8 mouse cellular contexts compared by ENCODE assay signal in the genomic region with DNA sequence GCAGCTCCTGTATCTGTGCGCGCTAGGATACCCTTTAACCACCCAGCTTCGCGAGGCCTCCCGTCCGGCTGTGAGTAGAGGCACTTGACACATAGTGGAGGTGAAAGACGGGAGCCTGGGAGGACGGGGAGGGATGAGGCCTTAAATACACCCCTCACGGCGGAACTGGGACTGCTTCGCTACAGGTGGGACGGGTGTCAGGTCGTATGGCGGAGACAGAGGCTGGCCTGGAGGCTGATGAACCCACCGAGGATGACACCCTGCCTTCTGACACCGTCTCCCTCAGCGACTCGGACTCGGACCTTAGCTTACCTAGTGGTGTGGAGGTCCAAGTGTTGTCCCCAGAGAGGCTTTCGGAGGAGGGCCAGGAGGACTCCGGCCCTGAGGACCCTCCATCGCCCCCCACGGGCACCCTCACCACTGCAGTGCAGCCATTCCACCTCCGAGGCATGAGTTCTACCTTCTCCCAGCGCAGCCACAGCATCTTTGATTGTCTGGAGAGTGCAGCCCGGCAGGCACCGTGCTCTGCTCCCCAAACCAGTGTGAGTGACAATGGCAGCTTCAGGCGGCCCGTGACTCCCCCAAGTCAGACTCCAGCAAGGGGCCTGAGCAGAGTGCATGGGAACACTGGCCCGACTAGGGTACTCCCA. TPM values are rescaled to one million over a fixed set of nuclear protein-coding genes. Genes with fewer than 3 reads are reported as not detected.
DNase-seq lines count a peak whose midpoint lies in the region; ATAC-seq and TF ChIP-seq lines count a peak whose summit lies in the region.

No protein-coding gene starts in this region.

- peak overlapping the region; percentile 96 for H3K27ac ChIP-seq in kidney, embryonic 14.5 days (ENCODE audit: low read depth, low read length)
- peak overlapping the region; percentile 91 for H3K27ac ChIP-seq in forebrain, embryonic 10.5 days
- H3K27ac ChIP-seq in kidney, postnatal 0 days, result peak overlapping the region; percentile 86
- H3K27ac ChIP-seq in midbrain, embryonic 13.5 days, result peak overlapping the region; percentile 88

- no peaks in the 10 kb centered on the region for H3K9me3 ChIP-seq in kidney, embryonic 14.5 days (ENCODE audit: control insufficient read depth, low read length)
- H3K9me3 ChIP-seq in forebrain, embryonic 10.5 days, result no peaks in the 10 kb centered on the region
- H3K9me3 ChIP-seq in kidney, postnatal 0 days (replicated peaks; ENCODE audit: low read length), result no peaks in the 10 kb centered on the region
- H3K9me3 ChIP-seq in midbrain, embryonic 13.5 days, result no peaks in the 10 kb centered on the region

- H3K27me3 ChIP-seq in kidney, embryonic 14.5 days (ENCODE audit: control insufficient read depth, insufficient read depth, low read length), result no peaks in the 10 kb centered on the region
- H3K27me3 ChIP-seq in forebrain, embryonic 10.5 days (ENCODE audit: poor library complexity, severe bottlenecking), result no peaks in the 10 kb centered on the region
- no peaks in the 10 kb centered on the region for H3K27me3 ChIP-seq in kidney, postnatal 0 days (ENCODE audit: insufficient read depth, low read length)
- H3K27me3 ChIP-seq in midbrain, embryonic 13.5 days, result no peaks in the 10 kb centered on the region

- 12% methylated on average over 30 of the region's 30 CpGs for WGBS in kidney, embryonic 14.5 days
- 14% methylated on average over 30 of the region's 30 CpGs for WGBS in forebrain, embryonic 10.5 days
- 8% methylated on average over 30 of the region's 30 CpGs for WGBS in kidney, postnatal 0 days
- WGBS in midbrain, embryonic 13.5 days, result 10% methylated on average over 30 of the region's 30 CpGs

- H3K4me2 ChIP-seq in kidney, embryonic 14.5 days (replicated peaks; ENCODE audit: low read depth, low read length), result peak overlapping the region; percentile 93
- peak overlapping the region; percentile 89 for H3K4me2 ChIP-seq in kidney, postnatal 0 days (ENCODE audit: low read length)
- peak overlapping the region; percentile 100 for H3K4me2 ChIP-seq in midbrain, embryonic 13.5 days (replicated peaks)

- peaks cover 9% of the 10 kb centered on the region for H3K4me1 ChIP-seq in kidney, embryonic 14.5 days (ENCODE audit: control insufficient read depth, insufficient read depth, low read length)
- H3K4me1 ChIP-seq in forebrain, embryonic 10.5 days, result peaks cover 32% of the 10 kb centered on the region
- peaks cover 12% of the 10 kb centered on the region for H3K4me1 ChIP-seq in kidney, postnatal 0 days (replicated peaks; ENCODE audit: insufficient read depth, low read length)
- H3K4me1 ChIP-seq in midbrain, embryonic 13.5 days (replicated peaks), result peaks cover 29% of the 10 kb centered on the region

- no peak for DNase-seq in kidney, adult 9 months
- peak; percentile 12 for DNase-seq in R1 (ENCODE audit: low read depth, low spot score)
- DNase-seq in forebrain, embryonic 10.5 days (ENCODE audit: extremely low spot score, low spot score), result no peak
- peak; percentile 43 for DNase-seq in kidney, postnatal 0 days (ENCODE audit: low spot score)
- no peak for DNase-seq in yolk sac, embryonic 10.5 days (ENCODE audit: low spot score)
- no peak for DNase-seq in urinary bladder, postnatal 10 days (ENCODE audit: low spot score)

- no peak; the same call in 1 of the 2 replicates for ATAC-seq in kidney, embryonic 14.5 days (ENCODE audit: low FRiP score, low TSS enrichment)
- no peak for ATAC-seq in kidney, postnatal 0 days (replicated peaks; ENCODE audit: low FRiP score, low read depth)
- ATAC-seq in midbrain, embryonic 13.5 days, result no peak

- H3K9ac ChIP-seq in kidney, embryonic 14.5 days (ENCODE audit: low read depth, low read length), result peak overlapping the region; percentile 88
- peak overlapping the region; percentile 74 for H3K9ac ChIP-seq in kidney, postnatal 0 days (ENCODE audit: low read depth, low read length)
- H3K9ac ChIP-seq in midbrain, embryonic 13.5 days (replicated peaks), result peak overlapping the region; percentile 93

- peaks cover 42% of the 10 kb centered on the region for H3K36me3 ChIP-seq in kidney, embryonic 14.5 days (ENCODE audit: control insufficient read depth, insufficient read depth, low read length)
- peaks cover 53% of the 10 kb centered on the region for H3K36me3 ChIP-seq in forebrain, embryonic 10.5 days (replicated peaks)
- H3K36me3 ChIP-seq in kidney, postnatal 0 days (ENCODE audit: insufficient read depth, low read length), result peaks cover 31% of the 10 kb centered on the region
- peaks cover 31% of the 10 kb centered on the region for H3K36me3 ChIP-seq in midbrain, embryonic 13.5 days

- H3K4me3 ChIP-seq in kidney, embryonic 14.5 days (ENCODE audit: low read length), result peak overlapping the region; percentile 89
- H3K4me3 ChIP-seq in forebrain, embryonic 10.5 days, result peak overlapping the region; percentile 72
- peak overlapping the region; percentile 57 for H3K4me3 ChIP-seq in kidney, postnatal 0 days (replicated peaks; ENCODE audit: low read depth, low read length)
- peak overlapping the region; percentile 91 for H3K4me3 ChIP-seq in midbrain, embryonic 13.5 days (replicated peaks)

- no peak for TF ChIP-seq CTCF in kidney, postnatal 0 days (IDR thresholded peaks at IDR 0.05; ENCODE audit: low read depth)

RNA-seq across cellular contexts. Expression of gene Tssc4, which starts 0.8 kb away (rescaled TPM):
- 74.4 and 95.1 TPM in 2 replicates for polyA plus RNA-seq in kidney, embryonic 14.5 days (2014; fragmentation: Nextera tagmentation; extraction: Ambion mirVana)
- polyA plus RNA-seq in forebrain, embryonic 10.5 days (2016; fragmentation: Nextera tagmentation; extraction: Ambion mirVana), result 131 and 132 TPM in 2 replicates
- 69.1 and 72.3 TPM in 2 replicates for polyA plus RNA-seq in kidney, postnatal 0 days (2015; fragmentation: Nextera tagmentation; extraction: Ambion mirVana)
- polyA plus RNA-seq in midbrain, embryonic 13.5 days (2015; fragmentation: Nextera tagmentation; extraction: Ambion mirVana), result 102 and 104 TPM in 2 replicates

RNA-seq across cellular contexts. Expression of gene Cd81, which starts 17.3 kb away (rescaled TPM):
- polyA plus RNA-seq in kidney, embryonic 14.5 days (2014; fragmentation: Nextera tagmentation; extraction: Ambion mirVana), result 477 and 494 TPM in 2 replicates
- polyA plus RNA-seq in forebrain, embryonic 10.5 days (2016; fragmentation: Nextera tagmentation; extraction: Ambion mirVana), result 225 and 250 TPM in 2 replicates
- polyA plus RNA-seq in kidney, postnatal 0 days (2015; fragmentation: Nextera tagmentation; extraction: Ambion mirVana), result 621 and 647 TPM in 2 replicates
- polyA plus RNA-seq in midbrain, embryonic 13.5 days (2015; fragmentation: Nextera tagmentation; extraction: Ambion mirVana), result 248 and 257 TPM in 2 replicates

RNA-seq across cellular contexts. Expression of gene Trpm5, which starts 24.6 kb away (rescaled TPM):
- polyA plus RNA-seq in kidney, embryonic 14.5 days (2014; fragmentation: Nextera tagmentation; extraction: Ambion mirVana), result 4.4 and 4.9 TPM in 2 replicates
- 0.36 and 0.90 TPM in 2 replicates for polyA plus RNA-seq in forebrain, embryonic 10.5 days (2016; fragmentation: Nextera tagmentation; extraction: Ambion mirVana)
- 3.4 and 3.9 TPM in 2 replicates for polyA plus RNA-seq in kidney, postnatal 0 days (2015; fragmentation: Nextera tagmentation; extraction: Ambion mirVana)
- polyA plus RNA-seq in midbrain, embryonic 13.5 days (2015; fragmentation: Nextera tagmentation; extraction: Ambion mirVana), result 0.95 and 1.2 TPM in 2 replicates

RNA-seq across cellular contexts. Expression of gene Kcnq1, which starts 36.3 kb away (rescaled TPM):
- polyA plus RNA-seq in kidney, embryonic 14.5 days (2014; fragmentation: Nextera tagmentation; extraction: Ambion mirVana), result 4.0 and 5.4 TPM in 2 replicates
- polyA plus RNA-seq in forebrain, embryonic 10.5 days (2016; fragmentation: Nextera tagmentation; extraction: Ambion mirVana), result 0.92 and 1.3 TPM in 2 replicates
- 12.6 and 13.4 TPM in 2 replicates for polyA plus RNA-seq in kidney, postnatal 0 days (2015; fragmentation: Nextera tagmentation; extraction: Ambion mirVana)
- polyA plus RNA-seq in midbrain, embryonic 13.5 days (2015; fragmentation: Nextera tagmentation; extraction: Ambion mirVana), result 0.82 and 0.89 TPM in 2 replicates

Comparison
In these comparisons a context has a peak if more than half of its experiments do, and no peak if none do; other contexts are left out.
1. DNase-seq: peak in R1 (single experiment) and kidney, postnatal 0 days (single experiment); none in kidney, adult 9 months (single experiment), forebrain, embryonic 10.5 days (single experiment), yolk sac, embryonic 10.5 days (single experiment) and urinary bladder, postnatal 10 days (single experiment).
2. Peak in every context shown above with its lines, with median percentiles within 50 percentile points of each other: H3K27ac ChIP-seq, H3K4me2 ChIP-seq, H3K4me3 ChIP-seq and H3K9ac ChIP-seq.